Mouse (Mus musculus) fibroblast of lung, adult 2 months (primary cell): ENCODE results near the gene Psmc5.
"Not testable (repeated sequence)": the region's sequence is repeated elsewhere in the genome, so short reads cannot be mapped to it uniquely, and the experiment has no call there.

Source experiments
- DNase-seq: peaks from one replicate; pipeline ENCODE4 v3.0.0-alpha.2; 2011; ENCODE audit warnings: low read depth

Psmc5 gene

GRCm38 (mm10) chr11:106255685-106256451 is at the start of gene Psmc5, which contains the start of gene Ftsj3:
TSS of gene Psmc5 (plus strand) at chr11:106256154.
TSS of gene Ftsj3 (minus strand) at chr11:106256079.
- peak; percentile 88 for DNase-seq

GRCm38 (mm10) chr11:106212771-106213170 is 43.2 kb upstream of the Psmc5 start:
- no peak for DNase-seq

- DNase-seq, result no peak
These were observed 41.1 kb upstream of the Psmc5 start for GRCm38 (mm10) chr11:106214856-106215255.

- no peak for DNase-seq
These were observed 40.5 kb upstream of the Psmc5 start for GRCm38 (mm10) chr11:106215450-106215859.

GRCm38 (mm10) chr11:106215927-106216729 is 39.8 kb upstream of the Psmc5 start, which contains the start of gene Ccdc47:
TSS of gene Ccdc47 (minus strand) at chr11:106216344.
- DNase-seq, result peak; percentile 97

- peak; percentile 92 for DNase-seq
These were observed 39.0 kb upstream of the Psmc5 start, which contains the start of gene Ddx42 for GRCm38 (mm10) chr11:106216730-106217490. TSS of gene Ddx42 (plus strand) at chr11:106216926.

- no peak for DNase-seq
These were observed 35.4 kb upstream of the Psmc5 start for GRCm38 (mm10) chr11:106220603-106221002.

GRCm38 (mm10) chr11:106233978-106234377 is 22.0 kb upstream of the Psmc5 start:
- DNase-seq, result not testable (repeated sequence)

- no peak for DNase-seq
These were observed 9.1 kb upstream of the Psmc5 start for GRCm38 (mm10) chr11:106246834-106247233.

- no peak for DNase-seq
These were observed 6.6 kb upstream of the Psmc5 start for GRCm38 (mm10) chr11:106249326-106249725.

- DNase-seq, result no peak
These were observed 1.2 kb upstream of the Psmc5 start for GRCm38 (mm10) chr11:106254767-106255166.

GRCm38 (mm10) chr11:106255174-106255573 is 780 bp upstream of the Psmc5 start:
- no peak for DNase-seq

GRCm38 (mm10) chr11:106256775-106257174 is 821 bp downstream of the Psmc5 start:
- DNase-seq, result no peak

- DNase-seq, result no peak
These were observed 5.0 kb downstream of the Psmc5 start for GRCm38 (mm10) chr11:106260826-106261450.

- no peak for DNase-seq
These were observed 8.0 kb downstream of the Psmc5 start for GRCm38 (mm10) chr11:106263963-106264362.

GRCm38 (mm10) chr11:106264988-106265387 is 9.0 kb downstream of the Psmc5 start:
- DNase-seq, result no peak

GRCm38 (mm10) chr11:106265570-106265969 is 9.6 kb downstream of the Psmc5 start:
- DNase-seq, result no peak

- DNase-seq, result no peak
These were observed 10.5 kb downstream of the Psmc5 start for GRCm38 (mm10) chr11:106266431-106266830.

GRCm38 (mm10) chr11:106267311-106267852 is 11.4 kb downstream of the Psmc5 start:
- no peak for DNase-seq

- no peak for DNase-seq
These were observed 11.9 kb downstream of the Psmc5 start for GRCm38 (mm10) chr11:106267871-106268270.

- DNase-seq, result peak; percentile 60
These were observed 12.5 kb downstream of the Psmc5 start for GRCm38 (mm10) chr11:106268326-106269059.
